Mouse (Mus musculus): Measurements from ENCODE around the gene Hrct1. TPM values are rescaled to one million over a fixed set of nuclear protein-coding genes. Genes with fewer than 3 reads are reported as not detected.

The Hrct1 gene
- polyA plus RNA-seq, 1 experiment = 0.35 TPM

DNA sequence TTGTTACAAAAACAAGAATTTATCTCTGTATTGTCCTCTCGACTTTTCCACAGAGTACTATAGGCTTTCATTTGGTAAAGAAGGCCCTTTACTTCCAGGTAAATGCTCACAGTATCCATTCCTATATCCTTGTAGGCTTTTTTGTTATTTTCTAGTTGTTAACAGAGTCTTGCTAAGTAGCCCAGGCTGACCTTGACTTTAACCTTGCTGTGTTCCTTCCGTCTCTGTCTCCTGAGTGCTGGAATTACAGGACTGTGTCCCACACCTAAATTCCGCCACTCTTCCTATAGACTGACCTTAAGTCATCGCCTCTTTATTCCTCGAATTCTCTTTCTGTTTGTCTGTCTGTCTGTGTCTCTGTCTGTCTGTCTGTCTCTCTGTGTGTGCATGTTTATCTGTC is 41.4 kb downstream of the Hrct1 start:
- no peaks in the 10 kb centered on the region for H3K4me1 ChIP-seq (ENCODE audit: control insufficient read depth, insufficient read depth, low read length)
- H3K4me3 ChIP-seq (ENCODE audit: insufficient read depth, low read length) = no peak overlapping the region
- H3K27ac ChIP-seq (ENCODE audit: insufficient read depth, low read length) = no peak overlapping the region
- TF ChIP-seq POLR2A (IDR thresholded peaks at IDR 0.05; ENCODE audit: low read depth, low read length) = no peak

- Histone ChIP-seq H3K4me3 (ENCODE audit: insufficient read depth, low read length) (no peak overlapping the region), H3K4me1 (ENCODE audit: control insufficient read depth, insufficient read depth, low read length) (no peaks in the 10 kb centered on the region), H3K27ac (ENCODE audit: insufficient read depth, low read length) (no peak overlapping the region)
- TF ChIP-seq CTCF (IDR thresholded peaks at IDR 0.05; ENCODE audit: borderline replicate concordance, insufficient read depth, low read length) (no peak), POLR2A (IDR thresholded peaks at IDR 0.05; ENCODE audit: low read depth, low read length) (no peak)
Observed at GRCm38 (mm10) chr4:43769374-43769773, 42.4 kb downstream of the Hrct1 start.

- H3K4me3 ChIP-seq (ENCODE audit: insufficient read depth, low read length) = no peak within 1 kb of the TSS
- no peaks in the 10 kb centered on the region for H3K4me1 ChIP-seq (ENCODE audit: control insufficient read depth, insufficient read depth, low read length)
- TF ChIP-seq CTCF (IDR thresholded peaks at IDR 0.05; ENCODE audit: borderline replicate concordance, insufficient read depth, low read length) (no peak), POLR2A (IDR thresholded peaks at IDR 0.05; ENCODE audit: low read depth, low read length) (no peak)
- H3K27ac ChIP-seq (ENCODE audit: insufficient read depth, low read length) = no peak within 1 kb of the TSS
Observed at GRCm38 (mm10) chr4:43770909-43771308, 43.9 kb downstream of the Hrct1 start, which contains the start of gene Olfr159. Gene Olfr159, minus strand, starts transcription at chr4:43771009.

GRCm38 (mm10) chr4:43771626-43772025 is 44.6 kb downstream of the Hrct1 start:
- Histone ChIP-seq H3K4me1 (ENCODE audit: control insufficient read depth, insufficient read depth, low read length) (no peaks in the 10 kb centered on the region), H3K27ac (ENCODE audit: insufficient read depth, low read length) (no peak overlapping the region)
- no peak for TF ChIP-seq CTCF (IDR thresholded peaks at IDR 0.05; ENCODE audit: borderline replicate concordance, insufficient read depth, low read length)
- no peak for TF ChIP-seq POLR2A (IDR thresholded peaks at IDR 0.05; ENCODE audit: low read depth, low read length)

GRCm38 (mm10) chr4:43772304-43772703 is 45.3 kb downstream of the Hrct1 start:
- Histone ChIP-seq H3K4me3 (ENCODE audit: insufficient read depth, low read length) (no peak overlapping the region), H3K4me1 (ENCODE audit: control insufficient read depth, insufficient read depth, low read length) (no peaks in the 10 kb centered on the region), H3K27ac (ENCODE audit: insufficient read depth, low read length) (no peak overlapping the region)
- TF ChIP-seq POLR2A (IDR thresholded peaks at IDR 0.05; ENCODE audit: low read depth, low read length) = no peak
- no peak for TF ChIP-seq CTCF (IDR thresholded peaks at IDR 0.05; ENCODE audit: borderline replicate concordance, insufficient read depth, low read length)

More at GRCm38 (mm10) chr4:43771626-43772025, 44.6 kb downstream of the Hrct1 start:
- H3K4me3 ChIP-seq (ENCODE audit: insufficient read depth, low read length) = no peak overlapping the region

Other genes starting within 250 kb of the Hrct1 start
- not detected in 2 replicates for gene Sit1, start 243.5 kb upstream of the Hrct1 start, polyA plus RNA-seq (2011; ENCODE audit: insufficient read length, low read depth, missing spikeins)
- 32.5 and 39.2 TPM in 2 replicates for gene Ccdc107, start 234.3 kb upstream of the Hrct1 start, polyA plus RNA-seq (2011; ENCODE audit: insufficient read length, low read depth, missing spikeins)
- 5.4 and 12.8 TPM in 2 replicates for gene Arhgef39, start 227.5 kb upstream of the Hrct1 start, polyA plus RNA-seq (2011; ENCODE audit: insufficient read length, low read depth, missing spikeins)
- 0.48 and 2.0 TPM in 2 replicates for gene Car9, start 220.2 kb upstream of the Hrct1 start, polyA plus RNA-seq (2011; ENCODE audit: insufficient read length, low read depth, missing spikeins)
- gene Tpm2, start 203.4 kb upstream of the Hrct1 start, polyA plus RNA-seq (2011; ENCODE audit: insufficient read length, low read depth, missing spikeins) = 722 and 1,110 TPM in 2 replicates
- gene Creb3, start 164.9 kb upstream of the Hrct1 start, polyA plus RNA-seq (2011; ENCODE audit: insufficient read length, low read depth, missing spikeins) = 72.4 and 89.0 TPM in 2 replicates
- 291 and 380 TPM in 2 replicates for gene Tln1, start 164.5 kb upstream of the Hrct1 start, polyA plus RNA-seq (2011; ENCODE audit: insufficient read length, low read depth, missing spikeins)
- gene Rgp1, start 148.5 kb upstream of the Hrct1 start, polyA plus RNA-seq (2011; ENCODE audit: insufficient read length, low read depth, missing spikeins) = 34.6 and 45.4 TPM in 2 replicates
- 4.5 and 7.6 TPM in 2 replicates for gene Gba2, start 148.3 kb upstream of the Hrct1 start, polyA plus RNA-seq (2011; ENCODE audit: insufficient read length, low read depth, missing spikeins)
- not detected in 2 replicates for gene Msmp, start 142.7 kb upstream of the Hrct1 start, polyA plus RNA-seq (2011; ENCODE audit: insufficient read length, low read depth, missing spikeins)
- gene Npr2, start 95.3 kb upstream of the Hrct1 start, polyA plus RNA-seq (2011; ENCODE audit: insufficient read length, low read depth, missing spikeins) = 60.0 and 62.1 TPM in 2 replicates
- not detected in 2 replicates for gene Spag8, start 73.6 kb upstream of the Hrct1 start, polyA plus RNA-seq (2011; ENCODE audit: insufficient read length, low read depth, missing spikeins)
- 22.9 and 27.9 TPM in 2 replicates for gene Hint2, start 70.7 kb upstream of the Hrct1 start, polyA plus RNA-seq (2011; ENCODE audit: insufficient read length, low read depth, missing spikeins)
- 5.2 and 7.4 TPM in 2 replicates for gene Tmem8b, start 58.2 kb upstream of the Hrct1 start, polyA plus RNA-seq (2011; ENCODE audit: insufficient read length, low read depth, missing spikeins)
- 0.62 and 0.67 TPM in 2 replicates for gene Fam221b, start 58.0 kb upstream of the Hrct1 start, polyA plus RNA-seq (2011; ENCODE audit: insufficient read length, low read depth, missing spikeins)
- gene Olfr70, start 26.4 kb upstream of the Hrct1 start, polyA plus RNA-seq (2011; ENCODE audit: insufficient read length, low read depth, missing spikeins) = not detected in 2 replicates
- gene Olfr71, start 16.9 kb upstream of the Hrct1 start, polyA plus RNA-seq (2011; ENCODE audit: insufficient read length, low read depth, missing spikeins) = not detected in 2 replicates
- gene Spaar, start 2.8 kb downstream of the Hrct1 start, polyA plus RNA-seq (2011; ENCODE audit: insufficient read length, low read depth, missing spikeins) = not detected in 2 replicates
- not detected in 2 replicates for gene Olfr159, start 43.8 kb downstream of the Hrct1 start, polyA plus RNA-seq (2011; ENCODE audit: insufficient read length, low read depth, missing spikeins)
- gene Olfr156, start 96.7 kb downstream of the Hrct1 start, polyA plus RNA-seq (2011; ENCODE audit: insufficient read length, low read depth, missing spikeins) = not detected in 2 replicates
- gene Olfr157, start 113.0 kb downstream of the Hrct1 start, polyA plus RNA-seq (2011; ENCODE audit: insufficient read length, low read depth, missing spikeins) = not detected in 2 replicates
- gene Olfr155, start 124.4 kb downstream of the Hrct1 start, polyA plus RNA-seq (2011; ENCODE audit: insufficient read length, low read depth, missing spikeins) = not detected in 2 replicates
- 18.5 and 25.1 TPM in 2 replicates for gene Reck, start 148.3 kb downstream of the Hrct1 start, polyA plus RNA-seq (2011; ENCODE audit: insufficient read length, low read depth, missing spikeins)
- 177 and 225 TPM in 2 replicates for gene Glipr2, start 230.2 kb downstream of the Hrct1 start, polyA plus RNA-seq (2011; ENCODE audit: insufficient read length, low read depth, missing spikeins)